Mouse (Mus musculus) stomach, postnatal 0 days (tissue): ENCODE measurements around the gene Rxylt1.

ENCODE experiments used
- CTCF ChIP-seq: IDR thresholded peaks from 2 replicates; pipeline ENCODE4 v1.5.1; 2016; ENCODE audit warnings: antibody characterized with exemption, low read depth, mild to moderate bottlenecking, moderate library complexity
- EP300 ChIP-seq: optimal IDR thresholded peaks from 2 replicates; pipeline ENCODE3; 2016; ENCODE audit warnings: antibody characterized with exemption

DNA sequence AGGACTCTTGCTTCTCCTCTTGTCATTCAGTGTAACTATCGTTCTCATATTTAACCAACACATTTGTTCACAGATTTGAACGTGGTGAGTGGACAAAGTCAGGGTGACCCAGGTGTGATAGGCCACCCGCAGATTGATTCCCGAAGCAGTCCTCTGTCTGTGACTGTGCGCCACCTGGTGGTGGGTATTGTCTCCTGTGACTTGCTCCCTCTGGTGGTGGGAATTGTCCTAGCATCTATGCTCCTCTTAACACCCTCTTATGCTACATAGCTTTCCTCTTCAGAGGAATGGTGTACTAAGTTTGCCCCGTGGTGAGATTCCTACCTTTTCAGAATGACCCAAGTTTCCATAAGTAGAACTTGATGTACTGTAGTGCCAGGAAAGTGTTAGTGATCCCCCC, 45.3 kb downstream of the Rxylt1 start:
- TF ChIP-seq CTCF = peak; percentile 100
- no peak for TF ChIP-seq EP300
